20 mouse cellular contexts compared by ENCODE assay signal in the genomic region with DNA sequence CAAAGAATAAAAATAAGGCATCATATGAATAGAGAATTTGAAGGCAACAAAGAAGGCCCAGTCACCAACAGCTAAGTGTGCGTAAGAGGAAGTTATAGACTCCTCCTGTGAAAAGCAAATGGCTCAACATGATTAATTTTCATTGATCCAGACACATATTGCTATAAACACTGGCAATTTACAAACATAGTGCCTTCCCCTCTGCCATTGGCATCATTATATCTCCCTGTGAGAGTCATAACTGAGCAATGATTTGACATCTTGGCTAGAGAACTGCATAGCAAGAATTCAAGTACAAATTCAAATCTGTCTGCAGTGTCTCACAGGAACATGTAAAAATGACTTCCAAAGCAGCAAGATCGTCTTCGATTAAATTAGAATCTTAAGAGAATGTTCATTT.
DNase-seq lines count a peak whose midpoint lies in the region; ATAC-seq and TF ChIP-seq lines count a peak whose summit lies in the region.
"Had no signal": no experiment of that assay in that cellular context is flagged by ENCODE, and none has a peak within 500 bp of the region (broad histone marks: within the 10 kb centered on the region; RNA-seq: fewer than 3 reads in every experiment).

No protein-coding gene starts in this region.

- TF ChIP-seq CTCF in forebrain, postnatal 0 days (IDR thresholded peaks at IDR 0.05; ENCODE audit: low read depth): no peak
- TF ChIP-seq CTCF in brain, embryonic 14.5 days (IDR thresholded peaks at IDR 0.05; ENCODE audit: borderline replicate concordance, extremely low read depth, insufficient read depth, insufficient read length): no peak

- H3K4me2 ChIP-seq in forebrain, postnatal 0 days (ENCODE audit: low read depth): no peak overlapping the region
- no peak overlapping the region for H3K4me2 ChIP-seq in forebrain, embryonic 12.5 days
- H3K4me2 ChIP-seq: heart, embryonic 11.5 days; hindbrain, embryonic 12.5 days had no signal

- DNase-seq in forebrain, postnatal 0 days: peak; percentile 17
- DNase-seq in brain, embryonic 14.5 days (ENCODE audit: low read depth): peak; percentile 52
- DNase-seq in brain, embryonic 18.5 days (ENCODE audit: low read depth, low spot score): peak; percentile 14
- DNase-seq in lung, postnatal 25 days (ENCODE audit: low spot score): no peak
- DNase-seq in spleen, adult 18-20 months: no peak
- DNase-seq: adrenal gland, adult 2 months; adrenal gland, postnatal 14 days; cerebellum, adult 18-20 months; cerebellum, adult 9-10 months; cerebellum, postnatal 14 days; gastrocnemius, adult 2 months; gastrocnemius, postnatal 14 days; heart, adult 11 months had no signal

- no peak overlapping the region for H3K9ac ChIP-seq in forebrain, postnatal 0 days
- H3K9ac ChIP-seq in forebrain, embryonic 12.5 days: no peak overlapping the region
- H3K9ac ChIP-seq: hindbrain, embryonic 12.5 days had no signal

- H3K27ac ChIP-seq in forebrain, postnatal 0 days (ENCODE audit: low read depth, low read length): no peak overlapping the region
- no peak overlapping the region for H3K27ac ChIP-seq in forebrain, embryonic 12.5 days
- H3K27ac ChIP-seq: gastrocnemius, adult 2 months; hindbrain, embryonic 12.5 days; hindbrain, postnatal 0 days had no signal

- 56% methylated on average over 3 of the region's 3 CpGs for WGBS in forebrain, postnatal 0 days
- 93% methylated on average over 3 of the region's 3 CpGs for WGBS in forebrain, embryonic 12.5 days

- H3K4me1 ChIP-seq in forebrain, postnatal 0 days (ENCODE audit: insufficient read depth): peaks cover 3% of the 10 kb centered on the region; the same call in 1 of the 2 replicates
- H3K4me1 ChIP-seq in forebrain, embryonic 12.5 days: no peaks in the 10 kb centered on the region
- H3K4me1 ChIP-seq: hindbrain, embryonic 12.5 days had no signal

- no peak overlapping the region for H3K4me3 ChIP-seq in forebrain, postnatal 0 days (ENCODE audit: low read depth, low read length)
- H3K4me3 ChIP-seq in forebrain, embryonic 12.5 days (replicated peaks): no peak overlapping the region
- H3K4me3 ChIP-seq: gastrocnemius, adult 2 months; hindbrain, embryonic 12.5 days had no signal

- no peaks in the 10 kb centered on the region for H3K27me3 ChIP-seq in forebrain, postnatal 0 days (ENCODE audit: insufficient read depth, low read length)
- no peaks in the 10 kb centered on the region for H3K27me3 ChIP-seq in forebrain, embryonic 12.5 days
- H3K27me3 ChIP-seq: hindbrain, embryonic 12.5 days had no signal

- no peak for TF ChIP-seq POLR2A in brain, embryonic 14.5 days (IDR thresholded peaks at IDR 0.05; ENCODE audit: borderline replicate concordance, extremely low read depth, insufficient read depth, insufficient read length, poor library complexity, severe bottlenecking)

- no peaks in the 10 kb centered on the region for H3K9me3 ChIP-seq in forebrain, postnatal 0 days (ENCODE audit: low read length)
- H3K9me3 ChIP-seq in forebrain, embryonic 12.5 days: no peaks in the 10 kb centered on the region
- H3K9me3 ChIP-seq: hindbrain, embryonic 12.5 days had no signal

- H3K36me3 ChIP-seq in forebrain, postnatal 0 days (ENCODE audit: insufficient read depth): no peaks in the 10 kb centered on the region
- no peaks in the 10 kb centered on the region for H3K36me3 ChIP-seq in forebrain, embryonic 12.5 days (replicated peaks)
- H3K36me3 ChIP-seq: hindbrain, embryonic 12.5 days had no signal

- peak; percentile 66 for ATAC-seq in forebrain, postnatal 0 days
- ATAC-seq in forebrain, embryonic 12.5 days (ENCODE audit: low FRiP score): no peak
- ATAC-seq: CD4-positive, CD25-positive, alpha-beta regulatory T cell, adult 4 months; hindbrain, postnatal 0 days; inflammation-experienced regulatory T-cells, adult 6 months; intestine, embryonic 16.5 days had no signal

Comparison
In these comparisons a context has a peak if more than half of its experiments do, and no peak if none do; other contexts are left out.
1. DNase-seq: peak in forebrain, postnatal 0 days (single experiment), brain, embryonic 14.5 days (single experiment) and brain, embryonic 18.5 days (single experiment); none in lung, postnatal 25 days (single experiment) and spleen, adult 18-20 months (0 of 2).